ENCODE assay signal across 14 mouse cellular contexts in genomic region chr2:49817151-49817550, GRCm38 (mm10). TPM values are rescaled to one million over a fixed set of nuclear protein-coding genes. Genes with fewer than 3 reads are reported as not detected.
"Had no signal": no experiment of that assay in that cellular context is flagged by ENCODE, and none has a peak within 500 bp of the region (broad histone marks: within the 10 kb centered on the region; RNA-seq: fewer than 3 reads in every experiment).

No protein-coding gene starts in this region.

- H3K36me3 ChIP-seq: kidney, embryonic 15.5 days; limb, embryonic 15.5 days; liver, embryonic 12.5 days; midbrain, embryonic 12.5 days; neural tube, embryonic 15.5 days had no signal

- H3K9me3 ChIP-seq: kidney, embryonic 15.5 days; limb, embryonic 15.5 days; liver, embryonic 12.5 days; megakaryocyte, embryonic 14.5 days; midbrain, embryonic 12.5 days; neural tube, embryonic 15.5 days had no signal

- DNase-seq: kidney, adult 2 months; kidney, postnatal 36 days; layer of hippocampus, adult 9-11 months; lung, embryonic 14.5 days; lung, postnatal 10 days; right cerebral cortex, adult 18-20 months had no signal

- H3K27ac ChIP-seq: kidney, embryonic 15.5 days; limb, embryonic 15.5 days; liver, embryonic 12.5 days; macrophage; midbrain, embryonic 12.5 days; neural tube, embryonic 15.5 days had no signal

- H3K4me1 ChIP-seq: liver, embryonic 12.5 days; midbrain, embryonic 12.5 days had no signal

- H3K4me2 ChIP-seq: kidney, embryonic 15.5 days; limb, embryonic 15.5 days; liver, embryonic 12.5 days; lung, embryonic 14.5 days; midbrain, embryonic 12.5 days; neural tube, embryonic 15.5 days had no signal

- H3K9ac ChIP-seq: kidney, embryonic 15.5 days; limb, embryonic 15.5 days; liver, embryonic 12.5 days; lung, embryonic 14.5 days; midbrain, embryonic 12.5 days; neural tube, embryonic 15.5 days had no signal

- ATAC-seq: intestine, embryonic 16.5 days; liver, embryonic 12.5 days had no signal

- H3K4me3 ChIP-seq: kidney, embryonic 15.5 days; limb, embryonic 15.5 days; liver, embryonic 12.5 days; megakaryocyte, embryonic 14.5 days; midbrain, embryonic 12.5 days; neural tube, embryonic 15.5 days had no signal

- H3K27me3 ChIP-seq: kidney, embryonic 15.5 days; limb, embryonic 15.5 days; liver, embryonic 12.5 days; midbrain, embryonic 12.5 days; neural tube, embryonic 15.5 days had no signal

RNA-seq across cellular contexts. Expression of gene Lypd6b, which starts 29.7 kb away (rescaled TPM):
- polyA plus RNA-seq: macrophage had no signal
